Mouse (Mus musculus): ENCODE measurements around the gene Pomgnt1. TPM values are rescaled to one million over a fixed set of nuclear protein-coding genes. Genes with fewer than 3 reads are reported as not detected.
A peak's percentile ranks its signal among the peaks of the same experiment; 100 is the strongest.

Pomgnt1 gene
- polyA plus RNA-seq, 1 experiment = 75.9 TPM

DNA sequence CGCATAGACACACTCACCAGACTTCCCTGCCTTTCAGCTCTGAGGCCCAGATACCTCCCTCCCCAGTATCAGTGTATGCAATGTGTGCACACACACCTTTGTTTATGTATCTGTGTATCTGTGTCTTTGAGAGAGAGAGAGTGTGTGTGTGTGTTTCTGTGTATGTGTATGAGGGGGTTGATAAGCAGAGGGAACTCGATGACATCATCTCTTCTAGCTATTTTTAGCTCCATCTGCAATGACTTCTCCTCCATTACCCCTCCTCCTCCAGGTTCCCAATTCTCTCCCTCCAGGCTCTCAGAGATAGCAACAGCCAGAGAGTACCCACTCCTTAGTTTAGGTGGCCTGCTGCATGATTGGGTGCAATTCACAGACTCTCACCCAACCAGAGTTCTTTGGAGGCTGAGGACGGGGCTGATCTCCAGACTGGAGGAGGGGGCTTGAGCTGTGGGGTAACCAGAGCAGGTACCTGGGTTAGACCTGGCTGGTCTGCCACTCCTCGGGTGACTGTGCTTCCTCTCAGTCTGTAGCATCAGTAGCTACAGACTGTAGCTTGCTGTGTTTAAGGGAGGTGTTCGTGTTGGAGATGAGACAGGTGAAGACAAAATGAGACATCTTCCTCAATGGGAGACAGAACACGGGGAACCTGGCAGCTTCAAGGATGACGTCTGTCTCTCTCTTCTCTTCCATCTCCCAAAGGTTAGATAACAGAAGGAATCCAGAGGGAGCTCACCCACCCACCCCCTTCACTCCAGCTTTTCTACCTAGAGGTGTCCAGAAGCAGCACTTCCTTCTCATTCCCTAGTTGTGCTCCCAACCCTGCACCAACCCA, 52.3 kb downstream of the Pomgnt1 start:
- TF ChIP-seq REST (IDR thresholded peaks at IDR 0.05; ENCODE audit: insufficient read depth, insufficient read length) (no peak), MYOG (IDR thresholded peaks at IDR 0.05; ENCODE audit: control insufficient read depth in 1 of 3, insufficient read depth in 1 of 3, insufficient read length in 2 of 3, low read depth in 2 of 3) (no peak), POLR2A (IDR thresholded peaks at IDR 0.05; ENCODE audit: insufficient read length, low read depth) (no peak)
- H3K79me2 ChIP-seq (ENCODE audit: control insufficient read depth, insufficient read depth) = no peaks in the 10 kb centered on the region
- H3K36me3 ChIP-seq (ENCODE audit: control insufficient read depth, insufficient read depth) = no peaks in the 10 kb centered on the region
- H3K4me3 ChIP-seq = no peak overlapping the region
- no peaks in the 10 kb centered on the region for H3K27me3 ChIP-seq (ENCODE audit: control insufficient read depth, insufficient read depth, insufficient read length)
- H3K4me2 ChIP-seq (ENCODE audit: low read depth) = peak overlapping the region; percentile 68
- no peak overlapping the region for H3ac ChIP-seq (ENCODE audit: control insufficient read depth, insufficient read length)

DNA sequence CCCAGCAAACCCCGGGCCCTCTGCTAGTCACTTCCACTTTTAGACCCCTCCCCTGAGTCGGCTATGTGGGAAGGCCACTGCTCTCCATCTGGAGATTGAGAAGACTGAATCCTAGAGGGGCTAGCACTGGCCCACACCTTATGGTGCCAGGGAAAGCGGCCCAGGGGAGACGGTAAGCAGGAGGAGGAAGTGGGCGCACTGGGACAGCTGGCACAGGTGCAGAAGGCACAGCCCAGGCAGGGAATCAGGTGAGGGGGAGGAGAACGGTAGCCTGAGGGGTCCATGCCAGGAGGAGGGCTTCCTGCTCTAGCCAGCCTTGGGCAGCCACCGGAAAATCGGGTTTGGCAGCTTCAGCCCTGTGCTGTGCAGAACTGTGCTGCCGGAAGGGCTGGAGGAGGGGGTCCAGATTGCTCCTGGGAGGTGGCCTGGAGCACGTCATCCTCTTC, 52.9 kb downstream of the Pomgnt1 start:
- H3K4me3 ChIP-seq = no peak overlapping the region
- TF ChIP-seq MYOD1 (IDR thresholded peaks at IDR 0.05; ENCODE audit: control insufficient read depth in 1 of 3, insufficient read length in 2 of 3, low read depth in 2 of 3) (peak in 1 of 3 experiments; percentile 76), MYOG (IDR thresholded peaks at IDR 0.05; ENCODE audit: control insufficient read depth in 1 of 3, insufficient read depth in 1 of 3, insufficient read length in 2 of 3, low read depth in 2 of 3) (peak in 2 of 3 experiments; percentile 29 to 63), MAX (IDR thresholded peaks at IDR 0.05; ENCODE audit: low read depth) (no peak)
- no peaks in the 10 kb centered on the region for H3K36me3 ChIP-seq (ENCODE audit: control insufficient read depth, insufficient read depth)
- H3K27me3 ChIP-seq (ENCODE audit: control insufficient read depth, insufficient read depth, insufficient read length) = no peaks in the 10 kb centered on the region
- no peak overlapping the region for H3ac ChIP-seq (ENCODE audit: control insufficient read depth, insufficient read length)
- H3K79me2 ChIP-seq (ENCODE audit: control insufficient read depth, insufficient read depth) = no peaks in the 10 kb centered on the region
- peak overlapping the region; percentile 68 for H3K4me2 ChIP-seq (ENCODE audit: low read depth)

- Histone ChIP-seq H3K27me3 (ENCODE audit: control insufficient read depth, insufficient read depth, insufficient read length) (no peaks in the 10 kb centered on the region), H3K4me3 (no peak overlapping the region), H3K4me2 (ENCODE audit: low read depth) (peak overlapping the region; percentile 68), H3K79me2 (ENCODE audit: control insufficient read depth, insufficient read depth) (no peaks in the 10 kb centered on the region), H3K36me3 (ENCODE audit: control insufficient read depth, insufficient read depth) (no peaks in the 10 kb centered on the region), H3ac (ENCODE audit: control insufficient read depth, insufficient read length) (no peak overlapping the region)
- no peak for TF ChIP-seq POLR2A (IDR thresholded peaks at IDR 0.05; ENCODE audit: insufficient read length, low read depth)
- no peak for TF ChIP-seq MYOD1 (IDR thresholded peaks at IDR 0.05; ENCODE audit: control insufficient read depth in 1 of 3, insufficient read length in 2 of 3, low read depth in 2 of 3)
- TF ChIP-seq POLR2AphosphoS2 (IDR thresholded peaks at IDR 0.05; ENCODE audit: insufficient read length, low read depth) = no peak
- TF ChIP-seq TCF12 (IDR thresholded peaks at IDR 0.05; ENCODE audit: insufficient read depth, poor library complexity, severe bottlenecking) = no peak
- TF ChIP-seq MYOG (IDR thresholded peaks at IDR 0.05; ENCODE audit: control insufficient read depth in 1 of 3, insufficient read depth in 1 of 3, insufficient read length in 2 of 3, low read depth in 2 of 3) = no peak
- TF ChIP-seq MAX (IDR thresholded peaks at IDR 0.05; ENCODE audit: low read depth) = no peak
- no peak for TF ChIP-seq USF1 (IDR thresholded peaks at IDR 0.05; ENCODE audit: low read depth)
- TF ChIP-seq SRF (IDR thresholded peaks at IDR 0.05; ENCODE audit: control insufficient read depth, insufficient read length, low read depth) = no peak
- no peak for TF ChIP-seq TCF3 (IDR thresholded peaks at IDR 0.05; ENCODE audit: insufficient read length, low read depth)
- no peak for TF ChIP-seq E2F4 (IDR thresholded peaks at IDR 0.05; ENCODE audit: insufficient read depth)
- no peak for TF ChIP-seq REST (IDR thresholded peaks at IDR 0.05; ENCODE audit: insufficient read depth, insufficient read length)
- no peak for TF ChIP-seq CEBPB (IDR thresholded peaks at IDR 0.05; ENCODE audit: insufficient read depth, poor library complexity, severe bottlenecking)
These were observed 53.5 kb downstream of the Pomgnt1 start for GRCm38 (mm10) chr4:116177140-116177539.

GRCm38 (mm10) chr4:116182079-116182478, 58.4 kb downstream of the Pomgnt1 start:
- Histone ChIP-seq H3K4me3 (no peak overlapping the region), H3ac (ENCODE audit: control insufficient read depth, insufficient read length) (no peak overlapping the region), H3K79me2 (ENCODE audit: control insufficient read depth, insufficient read depth) (no peaks in the 10 kb centered on the region), H3K4me2 (ENCODE audit: low read depth) (no peak overlapping the region), H3K36me3 (ENCODE audit: control insufficient read depth, insufficient read depth) (no peaks in the 10 kb centered on the region), H3K27me3 (ENCODE audit: control insufficient read depth, insufficient read depth, insufficient read length) (no peaks in the 10 kb centered on the region)
- TF ChIP-seq E2F4 (IDR thresholded peaks at IDR 0.05; ENCODE audit: insufficient read depth) (no peak), REST (IDR thresholded peaks at IDR 0.05; ENCODE audit: insufficient read depth, insufficient read length) (no peak)

DNA sequence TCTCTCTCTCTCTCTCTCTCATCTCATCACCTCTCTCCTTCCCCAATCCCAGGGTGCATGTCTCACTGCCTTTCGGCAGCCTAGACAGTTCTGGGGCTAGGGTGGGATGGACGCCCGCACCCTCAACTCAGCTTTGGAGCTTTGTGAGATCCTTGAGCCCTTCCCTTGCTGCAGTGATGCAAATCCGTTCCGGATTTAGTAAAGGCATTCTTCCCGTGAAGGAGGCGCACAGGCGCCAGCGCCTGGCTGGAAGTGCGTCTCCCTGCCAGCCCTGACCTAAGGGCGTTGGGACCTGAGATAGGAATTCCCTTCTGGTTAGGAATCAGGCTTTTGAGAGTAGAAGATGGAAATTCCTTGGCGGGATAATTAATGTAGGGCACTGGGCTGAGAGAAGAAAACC, 59.1 kb downstream of the Pomgnt1 start:
- H3K36me3 ChIP-seq (ENCODE audit: control insufficient read depth, insufficient read depth) = no peaks in the 10 kb centered on the region
- no peak for TF ChIP-seq POLR2A (IDR thresholded peaks at IDR 0.05; ENCODE audit: insufficient read length, low read depth)
- TF ChIP-seq CEBPB (IDR thresholded peaks at IDR 0.05; ENCODE audit: insufficient read depth, poor library complexity, severe bottlenecking) = no peak
- no peak for TF ChIP-seq MYOD1 (IDR thresholded peaks at IDR 0.05; ENCODE audit: control insufficient read depth in 1 of 3, insufficient read length in 2 of 3, low read depth in 2 of 3)
- TF ChIP-seq E2F4 (IDR thresholded peaks at IDR 0.05; ENCODE audit: insufficient read depth) = no peak
- no peak for TF ChIP-seq TCF12 (IDR thresholded peaks at IDR 0.05; ENCODE audit: insufficient read depth, poor library complexity, severe bottlenecking)
- H3K27me3 ChIP-seq (ENCODE audit: control insufficient read depth, insufficient read depth, insufficient read length) = no peaks in the 10 kb centered on the region
- no peaks in the 10 kb centered on the region for H3K79me2 ChIP-seq (ENCODE audit: control insufficient read depth, insufficient read depth)
- no peak overlapping the region for H3ac ChIP-seq (ENCODE audit: control insufficient read depth, insufficient read length)
- H3K4me3 ChIP-seq = no peak overlapping the region
- H3K4me2 ChIP-seq (ENCODE audit: low read depth) = no peak overlapping the region
